Mouse (Mus musculus) liver, embryonic 12.5 days (tissue): ENCODE measurements around the gene Prss45. TPM values are rescaled to one million over a fixed set of nuclear protein-coding genes. Genes with fewer than 3 reads are reported as not detected.
"Not testable (repeated sequence)": the region's sequence is repeated elsewhere in the genome, so short reads cannot be mapped to it uniquely, and the experiment has no call there.

Source experiments
- ATAC-seq: fragments of 200-750 bp; cut with Nextera tagmentation; 2 replicates; pipeline ENCODE4 v1.8.0; 2017; ENCODE audit warnings: moderate number of reproducible peaks, mild to moderate bottlenecking, moderate library complexity
- H3K27ac ChIP-seq: fragments of 300-500 bp; sonication (generic); 2 replicates; pipeline ENCODE4 v1.5.1; 2016; ENCODE audit warnings: mild to moderate bottlenecking
- H3K27me3 ChIP-seq: fragments of 300-500 bp; sonication (generic); replicated peaks from 2 replicates; pipeline ENCODE4 v1.6.1; 2016; ENCODE audit warnings: mild to moderate bottlenecking, moderate library complexity
- H3K36me3 ChIP-seq: fragments of 300-500 bp; sonication (generic); 2 replicates; pipeline ENCODE4 v1.6.1; 2016; ENCODE audit warnings: mild to moderate bottlenecking, moderate library complexity
- H3K4me1 ChIP-seq: fragments of 300-500 bp; sonication (generic); 2 replicates; pipeline ENCODE4 v1.6.1; 2016
- H3K4me2 ChIP-seq: fragments of 300-500 bp; sonication (generic); 2 replicates; pipeline ENCODE4 v1.6.1; 2016; ENCODE audit warnings: mild to moderate bottlenecking, moderate library complexity
- H3K4me3 ChIP-seq: fragments of 300-500 bp; sonication (generic); 2 replicates; pipeline ENCODE4 v1.5.1; 2016; ENCODE audit warnings: mild to moderate bottlenecking, moderate library complexity
- H3K9ac ChIP-seq: fragments of 300-500 bp; sonication (generic); 2 replicates; pipeline ENCODE4 v1.6.1; 2016; ENCODE audit warnings: mild to moderate bottlenecking, moderate library complexity
- H3K9me3 ChIP-seq: fragments of 300-500 bp; sonication (generic); replicated peaks from 2 replicates; pipeline ENCODE4 v1.6.1; 2016; ENCODE audit warnings: mild to moderate bottlenecking, moderate library complexity
- WGBS: fragments of 180-500 bp; shearing (Covaris S2); methylation state at CpG from one replicate; pipeline ENCODE4 v1.1.7; 2016; ENCODE audit not compliant: insufficient replicate concordance; 5-methylcytosine and 5-hydroxymethylcytosine counted together
- polyA plus RNA-seq: library from polyadenylated mRNA; unstranded; fragments of >200 nt; fragmentation: Nextera tagmentation; extraction: Ambion mirVana; gene quantifications from 2 replicates; pipeline ENCODE4 v1.2.1, GENCODE M21; 2016

Gene Prss45
- polyA plus RNA-seq = not detected in 2 replicates

- H3K4me1 ChIP-seq = no peaks in the 10 kb centered on the region
- no peak within 1 kb of the TSS for H3K27ac ChIP-seq
- no peaks in the 10 kb centered on the region for H3K36me3 ChIP-seq
- peaks cover 8% of the 10 kb centered on the region for H3K27me3 ChIP-seq
- no peak within 1 kb of the TSS for H3K9ac ChIP-seq
- H3K9me3 ChIP-seq = no peaks in the 10 kb centered on the region
- ATAC-seq = no peak
- 67% methylated on average over 19 of the region's 19 CpGs for WGBS
- no peak within 1 kb of the TSS for H3K4me2 ChIP-seq
- H3K4me3 ChIP-seq = no peak within 1 kb of the TSS
Observed at GRCm38 (mm10) chr9:110834411-110834810, at the start of gene Prss45. Gene Prss45 (plus strand): TSS chr9:110834588.

DNA sequence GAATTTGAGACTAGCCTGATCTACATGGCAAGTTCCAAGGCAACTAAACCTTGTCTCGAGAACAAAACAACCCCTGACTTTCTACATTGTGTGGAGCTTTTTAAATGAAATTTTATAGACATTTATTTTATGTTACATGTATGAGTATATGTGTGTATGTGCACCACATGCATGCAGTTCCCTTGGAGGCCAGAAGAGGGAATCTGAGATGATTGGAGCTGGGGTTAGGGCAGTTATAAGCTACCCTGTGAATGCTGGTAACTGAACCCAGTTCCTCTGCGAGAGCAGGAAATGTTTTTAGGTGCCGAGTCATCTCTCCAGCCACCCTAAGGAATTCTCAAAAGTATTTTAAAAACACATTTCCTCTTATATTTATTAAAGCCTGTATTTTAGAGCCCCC lies 46.2 kb upstream of the Prss45 start:
- Histone ChIP-seq H3K27ac (no peak overlapping the region), H3K9ac (no peak overlapping the region), H3K27me3 (peaks cover 2% of the 10 kb centered on the region; the same call in 1 of the 2 replicates), H3K4me2 (no peak overlapping the region), H3K36me3 (no peaks in the 10 kb centered on the region), H3K4me3 (no peak overlapping the region), H3K4me1 (0 out of 2 replicates have a peak, but pooled peaks cover 3% of the 10 kb centered on the region), H3K9me3 (no peaks in the 10 kb centered on the region)
- WGBS = 66% methylated on average over 3 of the region's 3 CpGs
- no peak for ATAC-seq

DNA sequence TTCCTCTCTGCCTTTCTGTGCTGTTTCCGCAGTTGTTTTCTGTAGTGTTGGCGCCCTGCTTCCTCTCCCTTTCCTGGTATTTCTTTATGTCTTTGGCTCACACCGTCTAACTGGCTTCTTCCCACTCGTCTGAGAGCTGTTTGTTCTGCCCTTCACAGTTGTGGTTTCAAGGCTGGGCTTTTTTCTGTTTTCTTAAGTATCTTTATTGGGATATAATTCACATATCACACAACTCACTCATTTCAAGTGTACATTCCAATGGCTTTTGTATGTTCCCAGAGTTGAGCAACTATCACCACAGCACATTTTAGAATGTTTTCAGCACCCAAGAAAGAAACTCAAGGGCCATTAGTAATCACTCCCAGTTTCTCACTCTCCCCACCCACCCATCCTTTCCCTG lies 43.9 kb upstream of the Prss45 start:
- H3K4me2 ChIP-seq = no peak overlapping the region
- no peaks in the 10 kb centered on the region for H3K27me3 ChIP-seq
- no peak overlapping the region for H3K27ac ChIP-seq
- H3K4me1 ChIP-seq = no peaks in the 10 kb centered on the region
- H3K9me3 ChIP-seq = no peaks in the 10 kb centered on the region
- no peak for ATAC-seq
- H3K36me3 ChIP-seq = no peaks in the 10 kb centered on the region
- no peak overlapping the region for H3K4me3 ChIP-seq
- no peak overlapping the region for H3K9ac ChIP-seq
- 56% methylated on average over 4 of the region's 4 CpGs for WGBS

- Histone ChIP-seq H3K27ac (no peak overlapping the region), H3K4me2 (no peak overlapping the region), H3K9ac (no peak overlapping the region), H3K9me3 (no peaks in the 10 kb centered on the region), H3K4me1 (no peaks in the 10 kb centered on the region), H3K27me3 (no peaks in the 10 kb centered on the region), H3K36me3 (no peaks in the 10 kb centered on the region), H3K4me3 (no peak overlapping the region)
- no peak for ATAC-seq
- WGBS = 57% methylated on average over 10 of the region's 10 CpGs
Observed at GRCm38 (mm10) chr9:110797013-110797412, 37.4 kb upstream of the Prss45 start.

- 73% methylated on average over 14 of the region's 14 CpGs for WGBS
- no peaks in the 10 kb centered on the region for H3K27me3 ChIP-seq
- ATAC-seq = no peak
Observed at GRCm38 (mm10) chr9:110797866-110798265, 36.5 kb upstream of the Prss45 start, which contains the start of gene Prss42. Gene Prss42 (plus strand): TSS chr9:110798166.

DNA sequence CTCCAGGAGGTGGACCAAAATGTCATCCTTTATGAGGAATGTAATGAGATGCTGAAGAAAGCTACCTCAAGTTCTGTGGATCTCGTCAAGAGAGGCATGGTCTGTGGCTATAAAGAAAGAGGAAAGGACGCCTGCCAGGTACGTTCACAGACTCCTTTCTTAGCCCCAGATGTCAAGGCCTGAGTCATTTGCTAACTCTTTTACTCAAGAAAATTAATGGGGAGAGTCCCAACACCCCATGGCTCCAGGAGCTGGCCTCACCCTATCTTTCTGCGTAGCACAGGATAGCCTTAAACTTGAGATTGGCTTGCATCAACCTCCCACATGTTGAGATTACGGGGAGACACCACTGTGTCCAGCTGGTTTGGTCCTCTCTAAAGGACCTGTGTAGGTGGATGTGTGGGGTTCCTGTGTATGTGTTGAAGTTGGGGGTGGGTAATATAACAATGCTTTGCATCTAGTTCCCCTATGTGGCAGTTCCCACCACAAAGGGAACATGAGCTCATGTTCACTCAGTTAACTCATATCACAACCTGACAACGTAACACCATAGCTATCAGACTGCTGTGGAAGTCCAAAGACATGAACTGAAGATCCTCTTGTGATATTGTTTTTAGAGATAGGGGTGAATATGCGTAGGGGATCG lies 33.4 kb upstream of the Prss45 start:
- no peak overlapping the region for H3K27ac ChIP-seq
- no peak overlapping the region for H3K4me2 ChIP-seq
- H3K36me3 ChIP-seq = no peaks in the 10 kb centered on the region
- H3K4me3 ChIP-seq = no peak overlapping the region
- H3K9me3 ChIP-seq = no peaks in the 10 kb centered on the region
- WGBS = 65% methylated on average over 8 of the region's 8 CpGs
- H3K27me3 ChIP-seq = no peaks in the 10 kb centered on the region
- no peak overlapping the region for H3K9ac ChIP-seq
- no peak for ATAC-seq
- no peaks in the 10 kb centered on the region for H3K4me1 ChIP-seq

More at GRCm38 (mm10) chr9:110797866-110798265, 36.5 kb upstream of the Prss45 start, which contains the start of gene Prss42:
- Histone ChIP-seq H3K9ac (no peak within 1 kb of the TSS), H3K36me3 (no peaks in the 10 kb centered on the region), H3K4me2 (no peak within 1 kb of the TSS), H3K4me3 (no peak within 1 kb of the TSS), H3K9me3 (no peaks in the 10 kb centered on the region), H3K27ac (no peak within 1 kb of the TSS), H3K4me1 (no peaks in the 10 kb centered on the region)

GRCm38 (mm10) chr9:110803294-110803693 lies 31.1 kb upstream of the Prss45 start:
- Histone ChIP-seq H3K36me3 (no peaks in the 10 kb centered on the region), H3K27me3 (no peaks in the 10 kb centered on the region), H3K4me2 (no peak overlapping the region), H3K9me3 (no peaks in the 10 kb centered on the region), H3K9ac (no peak overlapping the region), H3K4me3 (no peak overlapping the region), H3K4me1 (no peaks in the 10 kb centered on the region), H3K27ac (no peak overlapping the region)
- WGBS = 45% methylated on average over 4 of the region's 4 CpGs
- no peak for ATAC-seq

- Histone ChIP-seq H3K27me3 (peaks cover 20% of the 10 kb centered on the region), H3K4me1 (no peaks in the 10 kb centered on the region), H3K4me3 (no peak overlapping the region), H3K36me3 (no peaks in the 10 kb centered on the region), H3K27ac (no peak overlapping the region), H3K9ac (no peak overlapping the region), H3K4me2 (no peak overlapping the region), H3K9me3 (no peaks in the 10 kb centered on the region)
- no peak for ATAC-seq
- 63% methylated on average over 4 of the region's 4 CpGs for WGBS
Observed at GRCm38 (mm10) chr9:110810051-110810450, 24.3 kb upstream of the Prss45 start.

DNA sequence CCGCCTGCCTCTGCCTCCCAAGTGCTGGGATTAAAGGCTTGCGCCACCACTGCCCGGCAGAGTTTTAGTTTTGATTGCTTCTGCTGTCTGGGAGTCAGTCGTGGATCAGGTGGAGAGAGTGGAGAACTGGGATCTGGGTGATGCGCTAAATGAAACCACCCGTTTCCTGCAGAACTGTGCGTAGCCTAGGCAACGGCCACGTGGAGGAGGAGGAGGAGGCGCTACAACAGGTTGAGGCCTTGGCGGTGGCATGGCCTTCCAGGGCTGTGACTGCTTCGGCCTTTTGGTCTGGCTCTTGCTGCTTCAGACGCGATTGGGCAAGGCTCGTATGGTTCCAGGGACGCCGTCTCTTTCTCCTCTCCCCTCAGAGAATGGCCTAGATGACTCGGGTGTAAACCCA lies 20.6 kb upstream of the Prss45 start, which contains the start of gene Prss44:
TSS of gene Prss44 (plus strand) at position 206 of the 400 bp plus-strand sequence.
- Histone ChIP-seq H3K27me3 (peaks cover 43% of the 10 kb centered on the region), H3K4me2 (no peak within 1 kb of the TSS), H3K4me1 (no peaks in the 10 kb centered on the region), H3K9me3 (no peaks in the 10 kb centered on the region), H3K9ac (no peak within 1 kb of the TSS), H3K27ac (no peak within 1 kb of the TSS), H3K4me3 (no peak within 1 kb of the TSS), H3K36me3 (no peaks in the 10 kb centered on the region)
- ATAC-seq = no peak
- WGBS = 42% methylated on average over 18 of the region's 18 CpGs

DNA sequence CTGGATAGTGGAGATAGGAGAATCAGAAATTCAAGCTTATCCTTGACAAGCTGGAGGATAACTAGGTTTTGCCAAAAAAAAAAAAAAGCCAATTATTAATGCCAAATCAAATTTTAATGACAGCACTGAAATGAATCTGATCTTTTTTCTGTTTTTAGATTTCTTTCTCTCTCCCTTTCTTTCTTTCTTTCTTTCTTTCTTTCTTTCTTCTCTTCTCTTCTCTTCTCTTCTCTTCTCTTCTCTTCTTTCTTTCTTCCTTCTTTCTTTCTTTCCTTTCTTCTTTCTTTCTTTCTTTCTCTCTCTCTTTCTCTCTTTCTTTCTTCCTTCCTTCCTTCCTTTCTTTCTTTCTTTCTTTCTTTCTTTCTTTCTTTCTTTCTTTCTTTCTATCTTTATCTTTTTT lies 13.8 kb upstream of the Prss45 start:
- H3K27ac ChIP-seq, ATAC-seq, H3K4me1 ChIP-seq, H3K4me3 ChIP-seq, H3K9ac ChIP-seq, H3K4me2 ChIP-seq, H3K36me3 ChIP-seq, H3K9me3 ChIP-seq: not testable (repeated sequence)
- H3K27me3 ChIP-seq = peaks cover 35% of the 10 kb centered on the region

- peaks cover 30% of the 10 kb centered on the region for H3K27me3 ChIP-seq
- no peak overlapping the region for H3K27ac ChIP-seq
- no peaks in the 10 kb centered on the region for H3K4me1 ChIP-seq
- WGBS = 58% methylated on average over 7 of the region's 7 CpGs
- ATAC-seq = no peak
- no peak overlapping the region for H3K9ac ChIP-seq
- H3K4me2 ChIP-seq = no peak overlapping the region
- no peak overlapping the region for H3K4me3 ChIP-seq
- H3K36me3 ChIP-seq = no peaks in the 10 kb centered on the region
- no peaks in the 10 kb centered on the region for H3K9me3 ChIP-seq
Observed at GRCm38 (mm10) chr9:110821436-110821835, 13.0 kb upstream of the Prss45 start.

GRCm38 (mm10) chr9:110825426-110825825 lies 9.0 kb upstream of the Prss45 start:
- no peaks in the 10 kb centered on the region for H3K9me3 ChIP-seq
- H3K27me3 ChIP-seq = peaks cover 29% of the 10 kb centered on the region
- H3K36me3 ChIP-seq = no peaks in the 10 kb centered on the region
- H3K4me3 ChIP-seq = no peak overlapping the region
- H3K4me1 ChIP-seq = no peaks in the 10 kb centered on the region
- no peak overlapping the region for H3K9ac ChIP-seq
- ATAC-seq = no peak
- H3K27ac ChIP-seq = no peak overlapping the region
- 65% methylated on average over 4 of the region's 4 CpGs for WGBS
- no peak overlapping the region for H3K4me2 ChIP-seq

DNA sequence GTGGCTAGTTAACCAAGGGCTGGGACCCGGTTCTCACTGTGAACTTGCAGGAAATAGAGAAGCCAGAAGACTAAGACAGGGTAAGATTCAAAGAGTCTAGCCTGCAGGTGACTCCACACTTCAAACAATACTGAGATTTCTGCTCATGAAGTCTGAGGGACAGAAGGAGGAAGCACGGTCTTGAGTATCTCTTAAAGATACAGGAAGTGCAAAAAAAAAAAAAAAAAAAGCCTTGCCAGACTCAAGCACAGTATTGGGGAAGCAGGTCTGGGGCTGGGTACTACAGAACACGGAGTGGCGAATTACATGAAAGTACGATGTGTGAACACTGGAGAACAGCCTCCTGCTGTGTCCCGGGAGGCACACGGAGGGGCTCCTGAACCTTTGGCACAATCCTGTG lies 8.6 kb upstream of the Prss45 start:
- Histone ChIP-seq H3K4me1 (no peaks in the 10 kb centered on the region), H3K27me3 (peaks cover 29% of the 10 kb centered on the region), H3K9me3 (no peaks in the 10 kb centered on the region), H3K36me3 (no peaks in the 10 kb centered on the region), H3K9ac (no peak overlapping the region), H3K4me3 (no peak overlapping the region), H3K27ac (no peak overlapping the region), H3K4me2 (no peak overlapping the region)
- 36% methylated on average over 7 of the region's 7 CpGs for WGBS
- no peak for ATAC-seq
